Mouse (Mus musculus): Measurements from ENCODE around the gene Mdm4. TPM values are rescaled to one million over a fixed set of nuclear protein-coding genes. Genes with fewer than 3 reads are reported as not detected.

Gene Mdm4
- total RNA-seq (2021) (10 to 100 TPM; 44.1 to 70.4 TPM), polyA plus RNA-seq (2012; rRNA removed) (15.0 and 15.3 TPM in 2 replicates)
- long read RNA-seq, partial matches to known transcripts, result 0 of 6 reads
- long read RNA-seq, other reads (novel, unspliced or antisense), result 5 of 6 reads

GRCm38 (mm10) chr1:133030461-133030860 lies at the start of gene Mdm4:
Mdm4 (minus strand) TSS chr1:133030561.
- no peak for DNase-seq

- DNase-seq, result no peak
Observed at GRCm38 (mm10) chr1:133080079-133080561, 49.8 kb upstream of the Mdm4 start.

GRCm38 (mm10) chr1:133079509-133079908 lies 49.1 kb upstream of the Mdm4 start:
- no peak for DNase-seq

- no peak for DNase-seq
Observed at GRCm38 (mm10) chr1:133078338-133078727, 48.0 kb upstream of the Mdm4 start.

- no peak for DNase-seq
Observed at GRCm38 (mm10) chr1:133077606-133078337, 47.4 kb upstream of the Mdm4 start.

- no peak for DNase-seq
Observed at GRCm38 (mm10) chr1:133076681-133077514, 46.5 kb upstream of the Mdm4 start.

- DNase-seq, result no peak
Observed at GRCm38 (mm10) chr1:133075651-133076400, 45.5 kb upstream of the Mdm4 start.

GRCm38 (mm10) chr1:133074541-133074940 lies 44.2 kb upstream of the Mdm4 start:
- no peak for DNase-seq

GRCm38 (mm10) chr1:133073327-133073856 lies 43.0 kb upstream of the Mdm4 start:
- DNase-seq, result peak; percentile 40

- no peak for DNase-seq
Observed at GRCm38 (mm10) chr1:133071666-133072381, 41.5 kb upstream of the Mdm4 start.

GRCm38 (mm10) chr1:133070157-133070556 lies 39.8 kb upstream of the Mdm4 start:
- no peak for DNase-seq

GRCm38 (mm10) chr1:133069275-133070120 lies 39.1 kb upstream of the Mdm4 start:
- no peak for DNase-seq

- DNase-seq, result no peak
Observed at GRCm38 (mm10) chr1:133068669-133069274, 38.4 kb upstream of the Mdm4 start.

- peak; percentile 62 for DNase-seq
Observed at GRCm38 (mm10) chr1:133068268-133068667, 37.9 kb upstream of the Mdm4 start.

GRCm38 (mm10) chr1:133063164-133063563 lies 32.8 kb upstream of the Mdm4 start:
- no peak for DNase-seq

GRCm38 (mm10) chr1:133060681-133061080 lies 30.3 kb upstream of the Mdm4 start:
- no peak for DNase-seq

- DNase-seq, result no peak
Observed at GRCm38 (mm10) chr1:133059592-133059991, 29.2 kb upstream of the Mdm4 start.

GRCm38 (mm10) chr1:133057345-133058034 lies 27.1 kb upstream of the Mdm4 start:
- DNase-seq, result peak; percentile 85

- DNase-seq, result no peak
Observed at GRCm38 (mm10) chr1:133054326-133054725, 24.0 kb upstream of the Mdm4 start.

All from adrenal gland, adult 2 months (tissue).